Mouse (Mus musculus) spleen, postnatal 4 days (tissue): ENCODE results near the gene Mreg.

Experiments used
- DNase-seq, 2 experiments: peaks; one replicate each; pipeline ENCODE4 v3.0.0; 2022; ENCODE audit warnings: low spot score in 2 of 2

The Mreg gene

GRCm38 (mm10) chr1:72226887-72227481, 14.9 kb upstream of the Mreg start:
- DNase-seq, result no peak

DNA sequence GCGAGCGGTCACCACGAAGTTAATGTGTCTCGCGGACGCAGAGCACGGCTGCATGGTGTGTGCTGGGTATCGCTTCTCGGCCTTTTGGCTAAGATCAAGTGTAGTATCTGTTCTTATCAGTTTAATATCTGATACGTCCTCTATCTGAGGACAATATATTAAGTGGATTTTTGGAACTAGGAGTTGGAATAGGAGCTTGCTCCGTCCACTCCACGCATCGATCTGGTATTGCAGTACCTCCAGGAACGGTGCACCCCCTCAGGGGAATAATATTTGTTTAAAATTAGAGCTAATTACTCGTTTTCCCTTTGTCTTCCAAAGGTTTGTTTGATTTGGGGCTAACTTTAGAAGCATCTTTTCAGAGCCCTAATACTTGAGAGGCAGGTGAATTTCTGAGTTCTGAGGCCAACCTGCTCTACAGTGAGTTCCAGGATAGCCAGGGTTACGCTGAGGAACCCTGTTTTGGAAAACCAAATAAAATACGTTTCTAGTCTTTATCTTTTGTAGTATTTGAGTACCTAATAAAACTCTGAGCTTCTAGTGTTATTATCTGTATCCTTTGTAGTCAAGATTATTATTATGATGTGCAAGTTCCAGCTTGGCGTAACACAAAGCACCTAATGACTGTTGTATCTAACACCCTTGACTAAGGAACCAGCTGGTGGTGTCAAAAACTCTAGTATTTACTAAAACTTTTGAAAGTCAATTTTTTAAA, 14.2 kb upstream of the Mreg start:
- peak; percentile 27 to 64 for DNase-seq

DNA sequence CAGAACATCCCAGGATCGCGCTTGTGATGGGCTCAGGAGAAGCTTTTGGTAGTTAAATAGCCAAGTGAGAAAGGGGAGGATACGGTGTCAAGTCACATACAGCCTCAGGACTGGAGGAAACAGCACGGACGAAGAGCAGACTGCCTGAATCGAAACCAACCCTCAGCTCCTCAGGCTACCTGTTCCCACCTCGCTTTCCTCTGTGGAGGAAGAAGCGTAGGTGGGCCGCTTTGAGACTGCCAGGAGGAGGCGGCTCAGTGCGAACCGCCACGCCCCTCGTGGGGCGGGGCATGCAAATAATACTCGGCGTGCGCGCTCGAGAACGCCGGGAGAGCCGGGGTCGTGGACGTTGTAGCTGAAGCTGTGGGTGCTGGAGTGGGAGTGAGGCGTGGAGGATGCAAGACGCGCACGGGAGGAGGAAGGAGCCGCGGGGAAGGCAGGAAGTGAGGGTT, 13.6 kb upstream of the Mreg start:
- peak; percentile 79 to 88 for DNase-seq

DNA sequence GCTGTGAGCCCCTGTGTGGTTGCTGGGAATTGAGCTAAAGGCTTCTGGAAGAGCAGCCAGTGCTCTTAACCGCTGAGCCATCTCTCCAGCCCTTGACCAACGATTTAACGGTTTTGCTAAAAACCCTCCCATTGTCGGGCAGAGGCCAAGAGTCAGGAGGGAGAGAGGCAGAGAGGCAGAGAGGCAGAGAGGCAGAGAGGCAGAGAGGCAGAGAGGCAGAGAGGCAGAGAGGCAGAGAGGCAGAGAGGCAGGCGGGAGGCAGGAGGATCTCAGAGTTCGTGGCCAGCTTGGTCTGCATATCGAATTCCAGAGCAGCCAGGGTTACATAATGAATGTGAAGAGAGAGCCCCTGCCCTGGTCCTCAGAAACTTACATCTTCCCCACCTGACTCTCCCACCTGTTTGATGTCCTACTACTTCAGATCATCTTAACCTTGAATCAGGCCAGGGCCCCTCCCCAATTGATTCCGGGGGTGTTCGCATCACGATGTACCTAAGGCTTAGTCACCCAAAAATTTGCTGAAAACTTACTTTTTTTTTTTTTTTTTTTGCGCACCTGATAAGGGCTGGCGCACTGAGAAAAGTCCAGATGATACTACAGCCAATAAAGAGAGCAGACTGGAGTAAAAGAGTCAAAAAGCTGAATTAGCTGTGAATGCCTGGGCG, 13.1 kb upstream of the Mreg start:
- DNase-seq, result no peak

GRCm38 (mm10) chr1:72220008-72220407, 7.9 kb upstream of the Mreg start:
- no peak for DNase-seq

- DNase-seq, result no peak
Observed at GRCm38 (mm10) chr1:72219116-72219515, 7.0 kb upstream of the Mreg start.

GRCm38 (mm10) chr1:72218626-72219025, 6.5 kb upstream of the Mreg start:
- DNase-seq, result no peak

DNA sequence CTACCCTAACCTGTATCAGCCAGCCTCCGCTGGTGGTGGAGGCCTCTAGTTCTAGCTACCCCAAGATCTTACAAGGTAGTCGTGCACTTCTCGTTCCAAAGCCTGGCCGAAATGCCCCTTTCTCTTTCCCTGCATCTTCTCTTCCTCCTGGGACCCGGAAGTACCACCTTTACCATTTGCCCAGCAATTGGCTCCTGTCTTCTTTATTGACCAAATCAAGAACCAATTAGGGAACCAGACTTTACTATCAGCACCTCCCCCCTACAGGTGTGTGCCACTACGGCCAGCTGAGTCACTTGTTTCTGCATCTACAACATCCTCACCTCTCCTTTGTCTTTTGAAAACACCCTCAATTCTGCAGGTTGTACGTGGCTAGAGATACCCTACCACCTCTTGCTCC, 4.7 kb upstream of the Mreg start:
- DNase-seq, result no peak

- DNase-seq, result no peak
Observed at GRCm38 (mm10) chr1:72215174-72215573, 3.1 kb upstream of the Mreg start.

DNA sequence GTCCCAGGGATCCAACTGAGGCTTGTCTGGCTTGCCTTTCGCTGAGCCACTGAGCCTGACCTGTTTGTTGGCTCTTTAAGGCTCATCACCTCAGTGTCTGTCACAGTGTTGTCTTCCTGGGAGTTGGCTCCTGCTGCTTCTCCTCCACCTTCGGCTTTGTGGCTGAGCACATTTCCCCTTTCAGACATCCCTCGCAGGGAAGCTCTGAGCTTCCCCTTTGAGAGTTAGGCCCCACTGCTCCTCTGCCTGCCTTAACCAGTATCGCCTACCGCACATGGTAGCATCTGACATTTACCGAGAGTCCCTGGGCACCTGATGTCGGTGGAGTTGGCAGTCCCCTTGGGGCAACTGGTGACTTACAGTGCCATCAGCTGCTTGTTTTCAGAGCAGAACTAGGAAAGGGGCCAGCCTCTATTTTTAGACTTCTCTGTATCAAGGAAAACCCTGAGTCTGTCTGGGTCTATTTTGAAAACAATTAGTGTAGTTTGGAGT, 2.4 kb upstream of the Mreg start:
- peak; percentile 31 to 66 for DNase-seq

- DNase-seq, result no peak
Observed at GRCm38 (mm10) chr1:72213954-72214353, 1.8 kb upstream of the Mreg start.

DNA sequence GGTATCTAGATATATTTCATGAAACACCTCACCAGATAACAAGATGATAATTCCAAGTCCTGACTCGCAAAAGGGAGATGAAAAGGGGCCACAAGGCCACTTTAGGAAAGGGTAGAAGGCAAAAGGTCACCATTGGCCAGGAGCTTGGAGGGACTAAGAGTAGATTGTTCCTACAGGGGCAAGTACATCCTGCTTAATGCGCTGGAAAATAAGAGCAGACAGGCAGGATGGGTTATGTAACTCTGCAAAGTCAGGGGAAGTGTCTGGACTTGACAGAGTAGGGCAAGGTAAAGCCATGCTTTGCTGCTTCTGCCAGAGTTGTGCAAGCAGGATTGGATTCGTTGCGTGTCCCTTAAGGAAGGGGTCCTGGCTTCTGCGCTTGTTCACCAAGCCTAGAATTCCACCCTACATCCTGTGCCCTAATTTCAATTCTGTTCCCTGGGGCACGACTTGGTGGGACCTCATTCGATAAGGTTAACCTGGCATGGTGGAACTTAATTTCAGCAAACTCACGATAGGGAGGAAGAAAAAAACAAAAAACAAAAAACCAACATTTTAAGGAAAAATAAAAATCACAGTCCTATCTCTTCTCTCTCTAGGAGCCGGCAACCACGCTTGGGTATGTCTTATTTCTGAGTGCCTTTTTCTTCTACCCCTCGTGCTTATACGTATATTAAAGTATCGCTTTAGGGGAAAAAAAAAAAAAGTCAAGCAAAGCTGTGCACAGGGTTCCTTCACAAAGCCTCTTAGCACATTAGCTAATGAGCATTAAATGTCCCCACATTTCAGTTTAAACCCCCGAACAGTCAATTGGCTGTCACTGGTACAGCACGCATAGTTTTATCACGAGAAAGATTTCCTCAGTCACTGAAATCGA, 1.1 kb downstream of the Mreg start:
- DNase-seq, result no peak

- no peak for DNase-seq
Observed at GRCm38 (mm10) chr1:72208095-72208494, 4.0 kb downstream of the Mreg start.

GRCm38 (mm10) chr1:72205113-72205512, 7.0 kb downstream of the Mreg start:
- DNase-seq, result no peak

DNA sequence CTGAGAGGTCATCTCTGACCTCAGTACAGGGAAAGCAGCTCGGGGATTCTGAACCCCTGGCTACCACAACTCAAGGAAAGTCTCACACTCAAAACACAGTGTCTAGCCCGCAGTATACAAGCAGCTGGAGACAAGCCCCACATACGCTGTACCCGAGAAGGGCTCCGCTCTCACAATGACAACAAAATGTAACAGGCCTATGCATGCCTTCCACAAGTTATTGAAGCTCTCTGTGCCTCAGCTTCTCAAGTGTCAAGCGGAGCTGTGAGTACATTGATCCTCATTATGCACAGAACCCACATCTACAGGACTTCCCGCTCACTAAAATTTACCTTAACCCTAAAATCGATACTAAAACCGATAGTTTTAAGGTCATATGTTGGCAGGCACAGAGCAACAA, 8.9 kb downstream of the Mreg start:
- DNase-seq, result no peak

- DNase-seq, result no peak
Observed at GRCm38 (mm10) chr1:72202705-72203104, 9.4 kb downstream of the Mreg start.

GRCm38 (mm10) chr1:72202068-72202467, 10.0 kb downstream of the Mreg start:
- no peak for DNase-seq

DNA sequence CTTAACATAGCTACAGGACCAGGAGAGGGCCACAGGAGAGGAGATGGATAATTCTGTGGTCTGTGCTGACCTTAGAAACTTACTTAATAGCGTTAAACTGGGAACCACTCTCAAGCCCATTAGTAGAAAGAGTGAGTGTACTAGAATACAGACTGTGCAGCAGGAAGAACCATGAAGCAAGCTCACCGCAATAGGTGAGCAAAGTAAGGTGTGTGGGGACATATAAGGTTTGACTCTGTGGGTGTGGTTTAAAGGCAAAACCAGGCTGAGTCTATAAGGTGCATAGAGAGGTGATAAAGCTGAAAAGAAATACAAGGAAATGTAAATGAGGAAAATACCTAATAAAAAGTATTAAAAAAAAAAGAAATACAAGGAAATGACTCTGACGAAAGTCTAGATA, 11.0 kb downstream of the Mreg start:
- DNase-seq, result no peak

DNA sequence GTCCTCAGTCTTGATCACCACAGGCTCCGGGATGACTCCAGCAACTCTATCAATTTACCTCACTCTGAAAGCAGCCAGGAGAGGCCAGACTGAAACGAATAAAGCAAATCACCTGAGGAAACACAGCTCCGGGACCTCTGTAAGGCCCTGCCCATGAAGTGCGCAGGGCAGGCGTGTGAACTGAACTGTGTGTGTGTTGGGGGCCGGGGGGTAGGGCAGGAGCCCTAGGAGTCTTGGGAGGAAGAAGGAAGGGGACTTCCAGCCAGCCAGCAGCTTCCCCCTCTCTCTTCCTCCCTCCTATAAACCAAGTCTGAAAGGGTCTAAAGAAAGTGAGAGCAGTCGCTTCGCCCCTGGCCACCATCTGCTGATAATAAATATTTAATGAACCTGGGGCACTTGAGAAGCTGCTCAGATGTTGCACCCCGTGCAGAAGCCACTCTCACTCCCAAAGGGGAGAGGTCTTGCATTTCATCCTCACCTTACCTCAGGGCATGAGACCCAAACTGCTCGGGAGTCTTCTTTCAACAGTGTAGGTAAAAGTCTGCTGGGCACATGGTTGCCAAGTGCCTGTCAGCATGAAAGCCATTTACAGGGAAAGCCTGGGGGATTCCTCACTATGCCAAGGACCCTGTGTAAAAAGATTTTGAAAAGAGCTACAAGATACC, 13.8 kb downstream of the Mreg start:
- DNase-seq, result no peak

DNA sequence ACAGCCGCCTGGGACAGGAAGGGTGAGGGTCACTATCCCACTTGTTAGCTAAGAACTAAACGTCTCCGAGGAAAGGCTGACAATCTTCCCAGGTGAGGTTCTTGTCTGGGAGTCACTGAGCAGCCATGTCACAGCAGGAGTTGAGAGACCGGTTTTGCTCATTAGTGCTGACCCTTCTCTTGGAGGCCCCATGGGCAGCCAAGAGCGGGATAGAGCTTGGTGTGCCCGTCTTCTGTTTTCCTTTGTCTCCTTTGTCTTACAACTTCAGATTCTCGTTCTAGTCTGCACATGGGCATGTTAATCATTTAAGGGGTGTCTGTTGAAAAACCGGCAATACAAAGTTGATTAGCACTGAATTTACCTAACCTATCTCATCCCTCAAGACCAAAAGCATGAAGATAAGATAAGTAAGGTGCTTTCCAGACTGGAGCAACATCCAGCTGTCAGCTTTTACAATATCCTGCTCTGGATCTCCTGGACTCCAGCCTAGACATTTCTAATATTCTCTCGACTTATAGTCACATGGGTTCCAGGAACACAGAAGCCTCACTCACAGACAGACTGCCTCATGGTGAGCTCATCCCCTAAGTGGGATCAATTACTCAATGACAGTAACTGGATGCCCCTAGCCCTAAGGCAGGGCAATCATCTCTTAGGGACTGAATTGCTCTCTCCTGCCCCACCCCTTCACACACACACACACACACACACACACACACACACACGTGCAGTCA, 15.3 kb downstream of the Mreg start:
- no peak for DNase-seq

DNA sequence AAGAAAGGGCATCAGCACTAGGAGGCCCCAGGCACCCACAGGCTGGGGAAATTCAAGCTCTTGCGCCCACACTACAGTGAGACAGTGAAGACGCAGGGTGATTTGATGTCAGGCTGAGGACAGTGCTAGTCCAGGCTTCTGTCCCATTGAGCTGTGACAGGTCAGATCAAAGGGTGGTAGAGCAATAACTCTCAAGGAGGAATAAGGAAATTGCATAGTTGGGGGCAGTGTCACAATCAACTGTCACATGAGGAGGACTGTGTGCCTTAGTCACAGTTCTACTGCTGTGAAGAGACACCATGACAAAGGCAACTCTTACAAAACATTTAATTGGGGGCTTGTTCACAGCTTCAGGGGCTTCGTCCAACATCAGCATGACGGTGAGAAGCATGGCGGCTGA, 16.0 kb downstream of the Mreg start:
- DNase-seq, result no peak
